Mouse (Mus musculus): ENCODE results near the gene Adat1. TPM values are rescaled to one million over a fixed set of nuclear protein-coding genes. Genes with fewer than 3 reads are reported as not detected.

Adat1 gene
- 11.1 and 12.2 TPM in 2 replicates for polyA plus RNA-seq (2016; fragmentation: Nextera tagmentation; extraction: Ambion mirVana)

- no peaks in the 10 kb centered on the region for H3K27me3 ChIP-seq
- peaks cover 62% of the 10 kb centered on the region for H3K36me3 ChIP-seq
- WGBS: 4% methylated on average over 32 of the region's 33 CpGs
- H3K9me3 ChIP-seq (replicated peaks): no peaks in the 10 kb centered on the region
- H3K4me1 ChIP-seq: peaks cover 8% of the 10 kb centered on the region
- peak within 1 kb of the TSS; percentile 35; the same call in 1 of the 2 replicates for H3K27ac ChIP-seq
- peak; percentile 96 for ATAC-seq (ENCODE audit: low FRiP score)
- peak within 1 kb of the TSS; percentile 87 for H3K9ac ChIP-seq
- H3K4me2 ChIP-seq (replicated peaks): peak within 1 kb of the TSS; percentile 70
- peak within 1 kb of the TSS; percentile 75 for H3K4me3 ChIP-seq
These were observed at the start of gene Adat1 for GRCm38 (mm10) chr8:111992013-111992702. Gene Adat1 (minus strand): TSS chr8:111992302.

- Histone ChIP-seq H3K36me3 (no peaks in the 10 kb centered on the region), H3K27me3 (no peaks in the 10 kb centered on the region), H3K9me3 (replicated peaks) (no peaks in the 10 kb centered on the region), H3K9ac (no peak overlapping the region), H3K4me2 (replicated peaks) (no peak overlapping the region), H3K27ac (no peak overlapping the region), H3K4me3 (no peak overlapping the region), H3K4me1 (peaks cover 5% of the 10 kb centered on the region; the same call in 1 of the 2 replicates)
- WGBS: 85% methylated on average over 18 of the region's 18 CpGs
- ATAC-seq (ENCODE audit: low FRiP score): no peak
These were observed 45.4 kb upstream of the Adat1 start for GRCm38 (mm10) chr8:112037521-112037920.

GRCm38 (mm10) chr8:112034603-112035002 is 42.5 kb upstream of the Adat1 start:
- Histone ChIP-seq H3K9me3 (replicated peaks) (no peaks in the 10 kb centered on the region), H3K27me3 (no peaks in the 10 kb centered on the region), H3K4me1 (peaks cover 5% of the 10 kb centered on the region; the same call in 1 of the 2 replicates), H3K4me2 (replicated peaks) (no peak overlapping the region), H3K27ac (no peak overlapping the region), H3K36me3 (no peaks in the 10 kb centered on the region), H3K9ac (no peak overlapping the region), H3K4me3 (no peak overlapping the region)
- ATAC-seq (ENCODE audit: low FRiP score): no peak
- WGBS: 17% methylated on average over 8 of the region's 8 CpGs

GRCm38 (mm10) chr8:112033071-112033470 is 41.0 kb upstream of the Adat1 start:
- H3K27ac ChIP-seq: no peak overlapping the region
- H3K4me1 ChIP-seq: peaks cover 5% of the 10 kb centered on the region; the same call in 1 of the 2 replicates
- no peak overlapping the region for H3K9ac ChIP-seq
- H3K4me3 ChIP-seq: no peak overlapping the region
- H3K36me3 ChIP-seq: no peaks in the 10 kb centered on the region
- no peak overlapping the region for H3K4me2 ChIP-seq (replicated peaks)
- 39% methylated on average over 7 of the region's 7 CpGs for WGBS
- no peaks in the 10 kb centered on the region for H3K9me3 ChIP-seq (replicated peaks)
- no peaks in the 10 kb centered on the region for H3K27me3 ChIP-seq
- ATAC-seq (ENCODE audit: low FRiP score): no peak

- 61% methylated on average over 6 of the region's 6 CpGs for WGBS
- no peak overlapping the region for H3K27ac ChIP-seq
These were observed 38.6 kb upstream of the Adat1 start for GRCm38 (mm10) chr8:112030663-112031062.

GRCm38 (mm10) chr8:112029455-112029854 is 37.4 kb upstream of the Adat1 start:
- 86% methylated on average over 7 of the region's 7 CpGs for WGBS
- H3K9me3 ChIP-seq (replicated peaks): no peaks in the 10 kb centered on the region
- H3K27me3 ChIP-seq: no peaks in the 10 kb centered on the region
- H3K4me2 ChIP-seq (replicated peaks): no peak overlapping the region
- H3K36me3 ChIP-seq: no peaks in the 10 kb centered on the region
- H3K4me1 ChIP-seq: peaks cover 5% of the 10 kb centered on the region; the same call in 1 of the 2 replicates
- H3K9ac ChIP-seq: no peak overlapping the region
- H3K27ac ChIP-seq: no peak overlapping the region
- no peak for ATAC-seq (ENCODE audit: low FRiP score)
- no peak overlapping the region for H3K4me3 ChIP-seq

More at GRCm38 (mm10) chr8:112030663-112031062, 38.6 kb upstream of the Adat1 start:
- H3K4me1 ChIP-seq: peaks cover 5% of the 10 kb centered on the region; the same call in 1 of the 2 replicates
- H3K9me3 ChIP-seq (replicated peaks): no peaks in the 10 kb centered on the region
- no peaks in the 10 kb centered on the region for H3K36me3 ChIP-seq
- H3K9ac ChIP-seq: no peak overlapping the region
- no peaks in the 10 kb centered on the region for H3K27me3 ChIP-seq
- H3K4me2 ChIP-seq (replicated peaks): no peak overlapping the region
- no peak overlapping the region for H3K4me3 ChIP-seq
- ATAC-seq (ENCODE audit: low FRiP score): no peak

- Histone ChIP-seq H3K4me3 (no peak within 1 kb of the TSS), H3K27me3 (no peaks in the 10 kb centered on the region), H3K27ac (no peak within 1 kb of the TSS), H3K9ac (no peak within 1 kb of the TSS), H3K36me3 (peaks cover 28% of the 10 kb centered on the region), H3K4me2 (replicated peaks) (no peak within 1 kb of the TSS), H3K9me3 (replicated peaks) (no peaks in the 10 kb centered on the region), H3K4me1 (peaks cover 20% of the 10 kb centered on the region)
- 95% methylated on average over 11 of the region's 11 CpGs for WGBS
- no peak for ATAC-seq (ENCODE audit: low FRiP score)
These were observed 22.8 kb upstream of the Adat1 start, which contains the start of gene Gm6793 for GRCm38 (mm10) chr8:112014936-112015335. Gene Gm6793 (minus strand): TSS chr8:112015036.

GRCm38 (mm10) chr8:112011816-112012242 is 19.7 kb upstream of the Adat1 start:
- H3K27ac ChIP-seq: peak overlapping the region; percentile 86
- peaks cover 11% of the 10 kb centered on the region; the same call in 1 of the 2 replicates for H3K36me3 ChIP-seq
- peaks cover 21% of the 10 kb centered on the region for H3K4me1 ChIP-seq
- peak overlapping the region; percentile 90 for H3K4me2 ChIP-seq (replicated peaks)
- peak overlapping the region; percentile 97 for H3K4me3 ChIP-seq
- ATAC-seq (ENCODE audit: low FRiP score): peak; percentile 68
- H3K27me3 ChIP-seq: no peaks in the 10 kb centered on the region
- H3K9ac ChIP-seq: peak overlapping the region; percentile 94
- no peaks in the 10 kb centered on the region for H3K9me3 ChIP-seq (replicated peaks)
- under 1% methylated on average over 39 of the region's 40 CpGs for WGBS

GRCm38 (mm10) chr8:112010997-112011815 is 19.1 kb upstream of the Adat1 start, which contains the start of the genes Kars and Terf2ip:
Gene Kars (minus strand): TSS chr8:112011323.
Gene Terf2ip (plus strand): TSS chr8:112011398.
- WGBS: under 1% methylated on average over 61 of the region's 61 CpGs

GRCm38 (mm10) chr8:112009558-112009957 is 17.5 kb upstream of the Adat1 start:
- Histone ChIP-seq H3K27me3 (no peaks in the 10 kb centered on the region), H3K9me3 (replicated peaks) (no peaks in the 10 kb centered on the region), H3K9ac (no peak overlapping the region), H3K4me2 (replicated peaks) (no peak overlapping the region), H3K27ac (no peak overlapping the region), H3K4me1 (peaks cover 21% of the 10 kb centered on the region), H3K4me3 (no peak overlapping the region), H3K36me3 (peaks cover 18% of the 10 kb centered on the region)
- no peak for ATAC-seq (ENCODE audit: low FRiP score)
- WGBS: 91% methylated on average over 7 of the region's 7 CpGs

More at GRCm38 (mm10) chr8:112010997-112011815, 19.1 kb upstream of the Adat1 start, which contains the start of the genes Kars and Terf2ip:
- H3K4me2 ChIP-seq (replicated peaks): peak within 1 kb of the TSS; percentile 90
- H3K9me3 ChIP-seq (replicated peaks): no peaks in the 10 kb centered on the region
- H3K4me3 ChIP-seq: peak within 1 kb of the TSS; percentile 97
- peak within 1 kb of the TSS; percentile 94 for H3K9ac ChIP-seq
- peak; percentile 94 for ATAC-seq (ENCODE audit: low FRiP score)
- H3K27me3 ChIP-seq: no peaks in the 10 kb centered on the region
- H3K27ac ChIP-seq: peak within 1 kb of the TSS; percentile 86
- peaks cover 8% of the 10 kb centered on the region; the same call in 1 of the 2 replicates for H3K36me3 ChIP-seq
- peaks cover 21% of the 10 kb centered on the region for H3K4me1 ChIP-seq

- no peaks in the 10 kb centered on the region for H3K27me3 ChIP-seq
- WGBS: 97% methylated on average over 2 of the region's 2 CpGs
- H3K27ac ChIP-seq: no peak overlapping the region
- no peak overlapping the region for H3K4me2 ChIP-seq (replicated peaks)
- H3K4me1 ChIP-seq: peaks cover 14% of the 10 kb centered on the region
- H3K9ac ChIP-seq: no peak overlapping the region
- peaks cover 34% of the 10 kb centered on the region for H3K36me3 ChIP-seq
- no peak overlapping the region for H3K4me3 ChIP-seq
- no peak for ATAC-seq (ENCODE audit: low FRiP score)
- no peaks in the 10 kb centered on the region for H3K9me3 ChIP-seq (replicated peaks)
These were observed 15.6 kb upstream of the Adat1 start for GRCm38 (mm10) chr8:112007669-112008068.

- no peak for ATAC-seq (ENCODE audit: low FRiP score)
These were observed 13.5 kb upstream of the Adat1 start for GRCm38 (mm10) chr8:112005601-112006000.

More at GRCm38 (mm10) chr8:112005601-112006000, 13.5 kb upstream of the Adat1 start:
- no peak overlapping the region for H3K27ac ChIP-seq
- H3K27me3 ChIP-seq: no peaks in the 10 kb centered on the region
- no peak overlapping the region for H3K4me3 ChIP-seq
- 92% methylated on average over 6 of the region's 6 CpGs for WGBS
- no peaks in the 10 kb centered on the region for H3K9me3 ChIP-seq (replicated peaks)
- H3K4me1 ChIP-seq: peaks cover 8% of the 10 kb centered on the region
- no peak overlapping the region for H3K9ac ChIP-seq
- H3K36me3 ChIP-seq: peaks cover 55% of the 10 kb centered on the region
- no peak overlapping the region for H3K4me2 ChIP-seq (replicated peaks)

Data from hindbrain, embryonic 12.5 days (tissue).